Mouse (Mus musculus) liver (tissue): ENCODE measurements around the gene 4930469K13Rik.

Source experiments
- DNase-seq: peaks from one replicate; pipeline ENCODE4 v3.0.0-alpha.2; 2020; ENCODE audit warnings: mixed read lengths

The 4930469K13Rik gene

DNA sequence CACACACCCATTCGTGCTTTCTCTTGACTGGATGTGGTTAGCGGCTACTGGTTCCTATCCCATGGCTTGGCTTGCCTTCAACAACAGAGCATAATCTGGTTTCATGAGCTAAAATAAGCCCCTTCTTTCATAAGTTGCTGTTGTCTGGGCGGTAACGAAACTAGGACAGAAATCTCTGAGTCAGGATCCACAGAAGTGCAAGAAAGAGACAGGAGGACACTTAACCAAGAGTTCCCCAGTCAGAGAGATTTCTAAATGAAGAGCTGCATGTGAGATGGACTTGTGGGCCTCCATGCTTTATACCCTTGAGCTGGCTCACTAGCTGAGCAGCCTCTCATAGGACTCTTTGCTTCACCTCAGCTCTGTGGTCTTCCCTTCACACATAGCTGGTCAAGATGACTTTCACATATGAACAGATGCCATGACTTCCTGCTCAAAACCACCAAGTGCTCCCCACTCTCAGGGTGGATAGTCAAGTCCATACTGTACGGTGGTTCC lies 64.3 kb downstream of the 4930469K13Rik start:
- DNase-seq: no peak

DNA sequence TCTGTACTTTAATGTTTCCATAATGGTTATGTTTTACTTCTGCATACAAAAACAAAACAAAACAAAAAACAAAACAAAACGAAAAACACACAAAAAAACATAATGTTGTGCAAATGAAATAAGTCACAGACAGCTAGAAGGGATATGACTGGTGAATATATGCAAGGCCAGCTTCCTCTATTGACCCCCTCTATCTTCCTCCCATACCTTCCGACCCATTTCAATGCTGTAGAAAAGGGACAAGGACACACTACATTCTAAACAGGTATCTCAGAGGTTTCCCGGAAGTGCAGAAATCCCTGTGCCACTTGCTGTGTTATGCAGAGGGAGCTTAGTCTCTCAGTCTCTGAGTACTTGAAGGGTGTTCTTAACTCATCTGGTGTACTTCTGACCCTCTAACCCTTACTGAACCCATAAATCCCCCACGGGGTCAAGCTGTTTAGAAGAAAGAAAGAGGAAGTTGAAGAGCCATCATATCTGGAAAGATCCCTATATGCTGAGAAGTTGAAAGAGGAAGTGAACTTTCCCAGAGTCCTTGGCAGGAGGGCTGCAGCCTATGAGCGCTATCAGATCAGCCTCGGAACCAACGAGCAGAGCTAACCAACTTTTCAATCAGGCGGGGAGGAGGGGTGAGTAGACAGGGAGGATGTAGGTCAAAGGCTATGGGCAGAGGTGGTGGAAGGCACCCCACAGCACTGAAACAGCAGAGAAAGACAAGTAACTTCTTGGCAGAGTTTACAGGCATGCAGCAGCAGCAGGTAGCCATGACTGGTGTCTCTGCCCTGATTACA lies 67.1 kb downstream of the 4930469K13Rik start:
- DNase-seq: peak; percentile 50

GRCm38 (mm10) chr11:34029658-34030057 lies 68.7 kb downstream of the 4930469K13Rik start:
- DNase-seq: no peak

GRCm38 (mm10) chr11:34025091-34025490 lies 73.3 kb downstream of the 4930469K13Rik start:
- no peak for DNase-seq

GRCm38 (mm10) chr11:34012007-34012652 lies 86.2 kb downstream of the 4930469K13Rik start:
- no peak for DNase-seq

- DNase-seq: no peak
Measured at GRCm38 (mm10) chr11:34010859-34011172, 87.5 kb downstream of the 4930469K13Rik start.

GRCm38 (mm10) chr11:34010133-34010858 lies 88.1 kb downstream of the 4930469K13Rik start:
- DNase-seq: no peak

DNA sequence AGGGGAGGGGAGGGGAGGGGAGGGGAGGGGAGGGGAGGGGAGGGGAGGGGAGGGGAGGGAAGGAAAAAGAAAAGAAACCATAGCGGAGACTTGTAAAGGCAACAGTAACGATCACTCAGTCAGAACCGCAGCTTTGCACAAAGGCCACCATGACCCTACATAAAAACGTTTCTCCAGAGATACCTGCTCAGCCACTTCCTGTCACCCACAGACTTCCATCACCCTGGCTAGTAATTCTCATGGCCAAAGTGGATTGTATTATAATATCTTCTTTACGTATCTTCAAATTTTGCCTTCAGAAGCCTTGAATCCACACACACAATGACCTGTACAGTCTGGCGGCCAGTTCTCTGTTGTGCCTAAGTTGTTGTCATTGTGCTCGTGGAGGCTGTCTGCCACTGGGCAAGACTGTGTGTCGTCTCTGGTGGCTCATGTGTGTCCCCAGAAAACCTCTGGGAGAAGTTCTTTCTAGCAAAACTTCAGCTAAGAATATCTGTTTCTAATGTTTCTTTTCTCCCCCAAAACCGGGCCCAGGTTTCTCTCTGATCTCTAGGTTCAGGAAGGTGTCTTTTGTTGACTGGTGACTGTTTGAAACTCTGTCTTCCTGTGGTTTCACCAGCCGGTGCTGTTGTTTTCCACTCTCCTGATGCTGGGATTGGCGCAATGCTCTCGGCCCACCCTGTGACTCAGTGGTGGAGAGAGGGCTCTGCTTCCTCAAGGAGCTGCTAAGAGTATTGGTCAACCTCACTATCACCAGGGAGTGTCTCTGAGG lies 88.9 kb downstream of the 4930469K13Rik start:
- no peak for DNase-seq

DNA sequence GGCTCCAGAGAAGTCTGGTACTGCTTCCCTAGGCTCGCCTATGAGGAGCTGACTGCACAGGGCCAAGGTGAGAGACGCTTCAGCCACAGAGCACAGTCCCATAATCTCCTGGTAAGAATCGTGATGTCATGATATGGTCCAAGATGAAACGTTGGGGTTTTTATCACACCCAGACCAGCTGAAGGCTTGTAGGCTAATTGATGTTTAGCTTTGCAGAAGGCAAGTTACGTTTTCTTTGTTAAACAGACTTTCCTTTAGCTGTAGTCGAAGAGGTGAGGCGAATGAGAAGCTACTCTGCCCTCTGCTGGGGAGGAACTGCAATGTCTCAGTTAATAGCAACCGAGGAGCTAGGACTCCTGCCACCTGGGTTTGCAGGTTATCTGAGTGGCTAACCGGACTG lies 89.7 kb downstream of the 4930469K13Rik start:
- DNase-seq: peak; percentile 63

- peak; percentile 29 for DNase-seq
Measured at GRCm38 (mm10) chr11:34008214-34008613, 90.1 kb downstream of the 4930469K13Rik start.

- no peak for DNase-seq
Measured at GRCm38 (mm10) chr11:34007616-34008015, 90.7 kb downstream of the 4930469K13Rik start.

GRCm38 (mm10) chr11:34002593-34002965 lies 95.8 kb downstream of the 4930469K13Rik start:
- no peak for DNase-seq

- DNase-seq: peak; percentile 50
Measured at GRCm38 (mm10) chr11:34001938-34002592, 96.3 kb downstream of the 4930469K13Rik start.

DNA sequence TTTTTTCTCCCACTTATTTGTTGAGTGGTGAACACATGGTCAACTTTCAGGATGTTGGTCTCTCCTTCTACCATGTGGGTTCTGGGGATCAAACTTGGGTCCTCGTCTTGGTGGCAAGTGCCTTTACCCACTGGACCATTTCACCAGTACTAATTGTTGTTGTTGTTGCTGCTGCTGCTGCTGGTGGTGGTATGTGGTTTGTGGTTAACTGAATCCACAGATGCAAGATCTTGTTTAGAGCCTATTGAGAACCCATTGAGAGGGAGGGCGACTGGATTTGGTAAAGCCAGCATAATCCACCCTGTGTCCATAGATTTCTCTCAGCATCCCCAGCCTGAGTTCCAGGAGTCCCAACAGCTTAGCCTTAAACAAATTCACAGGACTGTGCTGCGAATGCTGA lies 97.9 kb downstream of the 4930469K13Rik start:
- no peak for DNase-seq

DNA sequence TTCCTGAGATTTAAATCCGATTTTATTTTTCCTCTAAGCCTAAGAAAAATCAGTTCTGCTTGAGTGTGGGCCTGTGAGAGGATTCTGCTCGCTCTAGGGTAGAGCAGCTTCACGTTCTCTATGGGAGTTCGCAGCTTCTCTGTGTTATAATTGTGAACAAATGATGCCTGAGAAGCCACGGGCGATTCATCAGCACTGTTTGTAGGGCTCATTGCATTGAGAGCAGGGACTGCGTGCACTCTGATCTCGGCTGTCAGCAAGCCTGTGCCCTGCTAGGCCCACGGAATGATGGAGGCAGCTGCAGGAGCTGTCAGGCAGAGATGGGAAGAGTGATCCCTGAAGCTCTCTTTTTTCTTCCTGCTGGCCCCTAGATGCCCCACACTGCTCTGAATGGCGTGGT lies 100.1 kb downstream of the 4930469K13Rik start:
- DNase-seq: no peak

DNA sequence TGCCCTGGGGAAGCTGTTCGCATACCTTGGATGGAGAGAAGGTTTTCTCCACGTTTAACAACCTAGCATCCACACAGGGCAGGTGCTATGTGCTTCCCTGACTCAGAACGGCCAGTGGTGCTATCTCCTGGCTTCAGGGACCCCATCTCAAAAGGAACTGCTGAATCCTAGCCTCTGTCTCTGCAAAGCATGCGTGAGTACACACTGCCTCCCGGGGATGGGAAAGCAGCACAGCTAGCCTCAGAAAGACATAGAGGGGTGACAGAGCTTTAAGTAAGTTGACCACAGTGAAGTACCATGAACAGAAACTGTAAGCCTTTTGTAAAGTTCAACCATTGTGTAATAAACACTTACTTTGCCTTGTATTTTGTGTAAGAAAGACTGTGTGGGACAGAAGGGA lies 104.9 kb downstream of the 4930469K13Rik start:
- DNase-seq: no peak

GRCm38 (mm10) chr11:33992938-33993337 lies 105.4 kb downstream of the 4930469K13Rik start, which contains the start of gene Kcnip1:
TSS of gene Kcnip1 (minus strand) at chr11:33993152.
- DNase-seq: no peak

DNA sequence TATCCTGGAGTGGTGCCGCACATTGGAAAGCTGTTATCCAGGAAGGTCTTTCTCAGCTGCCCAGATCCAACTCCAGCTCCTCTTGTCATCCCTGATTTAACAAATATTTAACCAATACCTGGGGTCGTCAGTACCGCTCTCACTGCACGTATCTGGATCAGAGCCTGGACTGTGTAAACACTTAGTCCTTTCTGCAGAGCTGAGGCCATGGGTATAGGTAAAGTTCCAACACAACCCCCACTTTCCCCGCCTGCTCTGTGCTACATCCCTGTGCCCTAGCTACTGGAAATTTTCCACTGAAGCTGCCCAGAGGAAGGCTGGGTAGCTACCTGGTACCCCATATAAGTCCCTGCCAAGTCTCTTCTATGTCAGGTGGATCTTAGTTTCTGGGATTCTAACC lies 108.4 kb downstream of the 4930469K13Rik start:
- DNase-seq: no peak

GRCm38 (mm10) chr11:33986525-33986924 lies 111.8 kb downstream of the 4930469K13Rik start:
- DNase-seq: no peak

DNA sequence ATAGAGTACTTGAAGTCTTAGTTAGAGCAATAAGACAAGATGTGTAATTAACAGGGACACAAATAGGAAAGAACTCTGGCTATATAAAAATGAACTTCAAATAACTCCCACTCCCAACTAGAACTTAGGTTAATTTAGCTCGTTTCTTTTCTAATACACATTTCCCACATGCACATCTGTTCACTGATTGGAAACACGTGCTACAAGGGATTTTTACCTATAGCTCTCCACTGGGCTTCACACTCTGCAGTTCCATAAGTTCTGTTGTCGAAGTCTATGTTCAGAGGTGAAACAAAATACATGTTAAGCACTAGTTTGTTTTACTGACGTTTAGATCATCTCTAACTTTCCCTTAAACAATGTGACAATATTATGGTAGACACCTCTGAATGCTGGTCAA lies 118.2 kb downstream of the 4930469K13Rik start:
- no peak for DNase-seq

DNA sequence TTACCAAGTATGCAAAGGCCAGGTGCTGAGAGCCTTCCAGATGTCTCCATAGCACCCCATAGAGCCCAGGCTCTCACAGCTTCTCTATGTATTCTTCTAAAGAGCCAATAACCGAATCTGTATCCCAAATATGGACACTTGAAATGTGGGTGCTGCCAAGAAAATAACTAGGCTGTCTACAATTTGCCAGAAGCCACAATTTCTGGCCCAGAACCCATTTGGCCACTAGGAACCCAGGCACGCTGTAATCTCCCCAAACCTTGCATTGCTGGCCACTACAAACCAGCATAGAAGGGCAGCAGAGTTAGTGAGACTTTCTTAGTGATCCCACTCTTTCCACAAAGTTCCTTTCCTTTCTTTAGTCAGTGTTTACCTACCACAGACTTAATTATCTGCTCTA lies 123.2 kb downstream of the 4930469K13Rik start:
- DNase-seq: no peak

DNA sequence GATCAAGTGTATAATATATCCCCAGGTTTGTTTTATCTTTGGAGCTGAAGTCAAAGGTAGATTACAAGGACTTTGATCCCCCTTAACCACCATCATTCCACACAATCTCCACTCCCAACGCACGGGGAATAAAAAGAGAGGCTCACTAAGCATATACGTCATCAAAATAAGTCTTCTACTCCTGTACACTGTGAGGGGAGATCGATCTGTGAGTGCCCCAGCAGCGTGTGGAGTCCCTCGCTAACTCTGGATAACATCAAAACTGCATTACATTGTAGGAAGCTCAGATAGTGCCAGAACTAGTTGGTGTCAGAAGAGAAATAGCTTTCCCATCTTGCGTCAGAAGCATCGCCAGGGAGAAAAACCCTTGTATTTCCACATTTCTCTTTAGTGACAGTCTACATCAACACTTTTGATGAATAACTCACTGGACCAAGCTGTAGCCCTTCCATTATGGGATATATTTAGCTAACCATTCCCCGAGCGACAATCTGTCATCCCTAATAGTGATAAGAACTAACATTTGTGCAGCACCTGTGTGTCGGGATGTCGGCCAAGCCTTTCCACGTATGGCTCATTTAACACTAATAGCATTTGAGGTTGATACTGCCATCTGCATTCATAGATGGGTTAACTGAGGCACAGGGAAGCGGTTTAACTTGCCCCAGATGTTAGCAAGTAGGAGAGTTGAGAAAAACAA lies 123.9 kb downstream of the 4930469K13Rik start:
- DNase-seq: no peak
